Mouse (Mus musculus) ovary, adult 18-20 months (tissue): ENCODE measurements at regions not wholly inside any gene's neighbourhood (a gene's known extent, or its start where the extent isn't known, plus 50 kb on each side); places are given as distances from the start of the nearest gene placed in this dataset.

Experiments used
- DNase-seq: peaks from one replicate; pipeline ENCODE4 v3.0.0; 2022; ENCODE audit warnings: low spot score, mixed read lengths

DNA sequence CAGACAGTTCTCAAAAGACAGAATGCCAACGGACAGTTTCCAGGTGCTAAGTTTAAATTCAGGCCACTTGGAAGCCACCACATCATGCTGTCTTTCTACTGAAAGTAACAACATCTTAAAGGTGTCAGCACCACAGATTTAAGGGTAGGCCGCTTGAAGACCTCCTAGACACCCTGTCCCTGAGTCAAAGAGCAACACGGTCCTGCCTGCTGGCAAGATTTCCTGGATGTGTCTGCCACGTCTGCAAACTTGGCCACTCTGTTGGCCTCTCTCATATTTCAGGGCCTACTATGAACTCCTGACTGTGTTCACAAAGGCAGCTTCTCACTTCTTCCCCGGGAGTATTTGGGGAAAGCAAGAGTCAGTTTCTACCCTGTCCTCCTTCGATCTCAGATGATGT lies 194.7 kb upstream of the Esrrg start:
- DNase-seq = no peak

DNA sequence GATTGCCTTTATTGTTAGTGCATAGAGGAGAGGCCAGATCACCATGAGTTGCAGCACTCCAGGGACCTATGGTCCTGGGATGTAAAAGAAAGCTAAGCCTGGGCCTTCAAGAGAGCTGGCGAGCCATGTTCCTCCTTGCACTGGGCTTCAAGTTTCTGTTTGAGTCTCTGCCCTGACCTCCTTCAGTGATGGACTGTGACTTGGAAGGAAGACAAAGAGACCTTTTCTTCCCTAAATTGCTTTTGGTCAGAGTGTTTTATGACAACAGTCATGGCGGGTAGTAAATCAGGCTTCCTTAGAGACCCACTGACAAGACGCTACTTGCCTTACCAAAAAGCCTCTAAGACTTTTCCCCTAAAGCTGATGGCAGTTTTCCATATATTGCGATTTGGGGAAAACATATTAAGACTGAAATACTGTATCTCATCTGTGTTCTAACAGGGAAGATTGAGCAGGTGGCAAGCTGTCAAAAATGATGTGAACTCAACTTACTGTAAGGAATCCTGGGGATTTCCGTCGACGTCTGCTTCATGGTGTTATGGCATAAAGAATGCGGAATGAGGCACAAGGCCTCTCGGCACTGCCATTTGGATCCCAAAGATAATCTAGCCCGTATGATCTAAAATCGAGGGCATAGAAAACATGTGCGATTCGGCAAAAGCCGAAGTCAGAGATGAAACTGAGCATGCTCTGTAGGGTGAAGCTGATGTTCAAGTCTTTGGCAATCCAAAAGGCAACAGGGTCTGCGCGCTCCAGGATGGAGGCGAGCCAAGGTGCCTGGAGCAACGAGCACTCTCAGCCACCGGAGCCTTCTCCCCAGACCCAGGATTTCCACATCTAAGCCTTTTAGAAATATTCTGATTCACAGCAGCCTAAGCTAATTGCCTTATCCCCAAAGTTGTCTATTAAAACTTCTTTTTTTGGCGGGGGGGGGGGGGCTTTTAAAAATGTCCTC lies 190.1 kb upstream of the Esrrg start:
- DNase-seq = no peak

DNA sequence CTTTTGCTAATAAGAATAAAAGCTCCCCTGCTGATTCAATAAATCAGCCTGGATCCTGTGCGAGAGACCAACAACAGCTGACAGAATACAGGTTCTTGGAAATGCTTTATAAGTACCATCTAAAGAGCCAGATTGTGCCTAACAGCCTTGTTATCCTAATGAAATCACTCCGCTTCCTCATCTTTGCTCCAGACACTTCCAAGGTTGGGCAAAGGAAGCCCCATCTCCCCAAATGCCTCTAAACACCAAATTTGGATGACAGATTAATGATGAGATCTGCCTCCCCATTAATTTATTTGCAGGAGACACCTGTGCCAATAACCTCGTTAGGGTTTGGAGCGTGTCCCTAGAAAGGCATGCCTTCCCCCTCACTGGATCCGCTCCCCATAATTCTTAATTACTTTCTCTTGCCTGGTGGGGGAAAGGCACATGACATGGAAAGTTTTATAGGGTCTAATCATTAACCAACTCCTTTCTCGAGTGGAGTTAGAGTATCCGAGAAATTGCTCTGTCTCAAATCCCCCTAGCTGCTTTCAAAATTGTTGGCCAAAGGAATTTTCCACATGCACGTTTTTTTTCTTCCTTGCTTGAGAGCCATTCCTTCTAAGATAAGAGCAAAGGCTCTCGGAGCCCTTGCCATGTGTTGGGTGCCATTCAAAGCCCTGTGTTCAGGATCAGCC lies 179.9 kb upstream of the Esrrg start:
- DNase-seq = no peak

DNA sequence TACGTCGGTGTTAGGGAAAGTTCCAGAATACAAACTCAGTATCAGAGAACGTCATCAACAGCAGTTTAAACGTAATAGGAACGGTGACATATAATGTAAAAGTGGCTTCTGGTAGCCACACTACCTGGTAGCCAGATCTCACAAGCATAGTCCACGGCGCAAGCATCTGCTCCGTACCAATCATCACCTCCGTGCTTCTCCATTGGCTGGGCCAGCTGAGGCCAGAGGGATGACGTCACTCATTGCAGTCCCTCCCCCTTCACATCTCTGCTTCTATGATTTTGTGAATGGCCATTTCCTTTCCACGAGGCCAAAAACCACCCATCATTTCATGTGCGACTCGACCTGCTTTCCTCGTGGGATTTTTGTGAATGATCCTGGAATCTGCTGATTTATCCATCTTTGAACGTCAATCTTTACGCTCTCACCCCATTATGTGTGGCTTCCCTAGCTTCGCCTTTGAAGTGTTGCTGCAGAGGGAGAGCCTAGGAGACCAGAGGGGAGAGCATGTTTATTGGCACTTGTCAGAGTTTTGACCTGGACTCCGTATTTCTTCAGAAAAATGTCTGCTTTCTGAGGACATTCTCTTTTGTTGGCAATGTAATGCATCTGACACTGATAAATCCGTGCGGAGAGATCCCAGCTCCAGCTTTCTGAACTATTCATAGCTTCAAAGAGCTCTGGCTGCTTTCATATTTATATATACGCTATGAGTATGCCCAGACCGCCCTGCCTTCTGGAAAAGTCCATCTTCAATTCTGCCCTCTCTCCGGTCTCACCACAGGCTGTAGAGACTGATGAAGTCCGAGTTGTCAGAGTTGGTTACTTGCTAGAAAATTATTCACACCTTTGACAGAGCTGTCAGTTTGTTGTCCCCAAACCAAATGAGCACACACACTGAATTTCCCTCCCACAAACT lies 174.6 kb upstream of the Esrrg start:
- no peak for DNase-seq

DNA sequence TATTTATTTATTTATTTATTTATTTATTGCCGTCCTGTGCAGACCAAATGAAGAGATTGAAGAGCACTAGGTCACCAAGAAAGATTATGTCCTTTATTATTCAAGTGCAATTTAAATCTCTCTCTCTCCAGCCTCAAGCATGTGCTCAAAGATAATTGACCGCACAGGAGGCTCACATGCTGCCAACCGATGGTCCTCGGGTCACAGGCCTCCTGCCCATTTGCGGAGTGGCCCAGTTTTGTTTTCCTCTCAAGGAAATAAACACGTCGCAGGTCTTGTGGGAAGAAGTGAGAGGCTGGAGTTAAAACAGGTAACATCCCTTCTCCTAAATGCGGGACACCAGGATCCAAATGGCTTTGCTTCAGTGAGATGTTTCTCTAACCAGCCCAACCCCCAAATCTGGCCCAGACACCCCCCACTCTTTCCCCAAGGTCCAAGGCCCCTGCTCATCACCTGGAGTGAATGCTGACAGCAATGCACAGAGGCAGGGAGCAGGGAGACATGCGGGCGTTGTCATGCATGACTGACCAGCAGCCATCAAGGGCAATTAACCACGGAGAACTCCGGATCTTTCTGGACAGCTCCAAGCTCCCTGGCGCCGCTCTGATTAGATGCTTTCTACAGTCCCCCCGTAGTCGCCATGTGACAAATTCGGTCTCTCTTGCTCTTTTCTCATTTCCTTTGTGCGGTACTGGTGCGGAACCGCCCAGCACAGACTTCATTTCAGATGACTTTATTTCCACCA lies 169.2 kb upstream of the Esrrg start:
- DNase-seq = no peak

DNA sequence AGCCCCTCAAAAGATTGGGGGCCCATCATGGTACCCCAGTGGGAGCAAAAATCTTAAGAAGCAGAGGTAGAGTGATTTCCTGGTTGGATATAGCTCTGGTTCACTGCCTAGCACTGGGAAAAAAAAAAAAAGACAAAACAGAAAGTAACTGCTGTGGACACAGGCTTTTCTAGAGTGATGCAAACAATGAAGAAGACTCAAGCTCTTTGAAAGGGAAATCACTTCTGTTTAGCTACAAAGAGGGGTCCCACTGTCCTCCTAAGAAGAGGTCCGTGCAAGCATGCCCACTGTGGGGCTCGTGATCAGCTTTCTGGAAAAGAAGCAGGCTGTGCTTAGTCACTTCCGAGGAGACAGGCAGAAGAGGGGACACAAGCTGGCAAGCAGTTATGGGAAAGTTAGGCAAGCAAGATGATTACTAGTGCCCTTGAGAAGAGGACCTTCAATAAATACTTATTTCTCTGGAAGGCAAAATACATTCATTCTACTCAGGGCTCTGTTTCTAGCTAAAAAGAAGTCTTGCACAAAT lies 166.9 kb upstream of the Esrrg start:
- DNase-seq = no peak

DNA sequence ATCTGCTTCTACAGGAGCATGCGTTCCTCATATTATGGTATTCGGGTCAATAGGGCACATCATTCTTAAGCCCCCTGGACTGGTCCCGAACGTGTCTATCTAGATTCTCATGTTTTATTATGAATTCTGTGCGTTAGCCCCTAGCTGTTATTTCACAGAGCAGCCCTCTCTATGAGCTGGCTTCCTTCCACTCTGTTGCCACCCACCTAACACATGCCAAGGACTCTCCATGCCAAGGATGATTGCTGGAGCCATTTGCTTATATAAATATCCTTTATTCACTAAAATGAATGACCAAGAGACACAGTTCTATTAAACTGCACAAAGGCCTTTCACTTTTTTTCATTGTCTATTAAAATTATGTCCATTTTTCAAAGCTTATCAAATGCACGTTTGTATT lies 162.1 kb upstream of the Esrrg start:
- no peak for DNase-seq

DNA sequence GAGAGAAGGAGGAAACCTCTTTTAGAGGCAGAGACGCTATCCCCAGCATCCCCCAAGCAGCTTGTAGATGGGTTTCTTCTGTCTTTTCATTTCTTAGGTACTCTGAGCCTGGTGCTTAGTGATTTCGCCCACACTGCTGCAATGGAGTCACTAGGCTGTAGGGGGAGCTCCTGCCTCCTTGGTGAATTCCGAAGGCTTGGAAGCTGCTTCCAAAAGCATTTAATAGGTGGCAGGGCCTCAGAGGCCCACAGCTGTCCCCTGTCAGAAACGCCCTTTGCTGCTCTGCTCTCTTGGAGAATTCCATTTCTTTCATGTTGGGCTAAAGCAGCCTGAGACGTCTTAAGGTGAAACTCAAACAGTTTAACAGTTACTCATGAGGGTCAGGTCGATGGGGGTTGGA lies 160.4 kb upstream of the Esrrg start:
- peak; percentile 8 for DNase-seq

DNA sequence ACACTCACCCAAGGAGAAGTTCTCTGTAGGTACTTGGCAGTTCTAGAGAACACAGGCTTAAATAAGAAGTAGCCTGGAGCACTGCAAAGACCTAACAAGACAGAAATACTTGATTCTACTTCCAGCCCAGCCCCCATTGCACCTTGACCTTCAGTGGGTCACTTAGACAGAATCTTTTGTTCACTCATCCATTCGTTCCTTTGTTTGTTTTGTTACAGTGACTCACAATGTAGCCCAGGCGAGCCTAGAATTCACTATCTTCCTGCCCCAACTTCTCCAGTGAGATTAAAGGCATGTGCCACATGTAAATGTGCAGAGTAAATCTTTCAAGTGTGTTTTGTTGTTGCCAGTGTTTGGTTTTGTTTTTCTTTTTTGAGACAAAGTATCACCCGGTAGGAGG lies 158.5 kb upstream of the Esrrg start:
- no peak for DNase-seq

DNA sequence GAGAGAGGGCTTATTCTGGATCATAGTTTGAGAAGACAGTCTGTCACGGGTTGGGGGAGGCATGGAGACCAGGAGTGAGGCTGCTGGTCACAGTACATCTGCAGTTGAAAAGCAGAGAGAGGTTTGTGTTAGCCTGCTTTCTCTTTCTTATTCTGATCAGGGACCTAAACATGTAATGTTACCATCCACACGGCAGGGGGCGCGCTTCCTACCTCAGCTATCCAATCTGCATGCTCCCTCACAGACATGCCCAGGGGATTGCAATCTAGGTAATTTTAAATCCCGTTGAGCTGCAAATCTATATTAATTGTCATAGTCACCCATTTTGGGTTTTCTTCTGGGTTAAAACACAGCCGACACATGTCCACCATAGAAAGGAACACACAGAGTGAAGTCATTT lies 156.4 kb upstream of the Esrrg start:
- DNase-seq = no peak

DNA sequence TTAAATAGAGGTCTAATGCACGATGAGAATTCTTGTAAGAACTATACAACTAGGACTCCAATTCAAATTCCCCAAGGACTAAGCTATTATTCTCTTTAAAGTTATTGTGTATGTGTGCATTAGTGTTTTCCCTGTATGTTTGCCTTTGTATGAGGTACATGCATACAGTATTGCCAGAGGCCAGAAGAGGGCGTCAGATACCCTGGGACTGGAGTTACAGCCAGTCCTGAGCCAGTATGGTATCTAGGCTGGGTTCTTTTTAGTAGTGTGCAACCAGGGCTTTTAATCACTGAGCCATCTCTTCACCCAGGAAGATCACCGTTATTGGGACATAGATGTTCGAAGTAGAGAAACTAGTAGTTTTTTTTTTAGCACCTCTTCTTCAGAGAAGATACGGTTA lies 154.2 kb upstream of the Esrrg start:
- no peak for DNase-seq

DNA sequence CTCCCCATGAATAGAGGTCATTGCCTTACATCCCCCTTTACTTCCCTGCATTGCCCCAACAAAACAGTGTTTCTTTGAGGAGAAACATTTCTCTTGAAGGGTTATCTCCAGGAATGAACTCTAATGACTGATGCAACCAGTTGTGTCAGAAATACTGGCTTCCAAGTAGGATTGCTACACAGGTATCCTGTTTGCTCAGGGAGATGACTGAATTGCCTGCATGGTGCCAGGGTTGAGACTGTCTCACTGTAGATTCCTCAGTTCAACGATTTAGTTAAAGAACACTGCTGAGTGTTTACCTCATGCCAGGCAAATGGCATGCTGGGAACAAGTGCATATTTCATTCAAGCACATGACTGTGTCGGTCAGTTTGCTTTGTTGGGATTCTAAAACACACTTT lies 123.8 kb upstream of the Esrrg start:
- DNase-seq = no peak

DNA sequence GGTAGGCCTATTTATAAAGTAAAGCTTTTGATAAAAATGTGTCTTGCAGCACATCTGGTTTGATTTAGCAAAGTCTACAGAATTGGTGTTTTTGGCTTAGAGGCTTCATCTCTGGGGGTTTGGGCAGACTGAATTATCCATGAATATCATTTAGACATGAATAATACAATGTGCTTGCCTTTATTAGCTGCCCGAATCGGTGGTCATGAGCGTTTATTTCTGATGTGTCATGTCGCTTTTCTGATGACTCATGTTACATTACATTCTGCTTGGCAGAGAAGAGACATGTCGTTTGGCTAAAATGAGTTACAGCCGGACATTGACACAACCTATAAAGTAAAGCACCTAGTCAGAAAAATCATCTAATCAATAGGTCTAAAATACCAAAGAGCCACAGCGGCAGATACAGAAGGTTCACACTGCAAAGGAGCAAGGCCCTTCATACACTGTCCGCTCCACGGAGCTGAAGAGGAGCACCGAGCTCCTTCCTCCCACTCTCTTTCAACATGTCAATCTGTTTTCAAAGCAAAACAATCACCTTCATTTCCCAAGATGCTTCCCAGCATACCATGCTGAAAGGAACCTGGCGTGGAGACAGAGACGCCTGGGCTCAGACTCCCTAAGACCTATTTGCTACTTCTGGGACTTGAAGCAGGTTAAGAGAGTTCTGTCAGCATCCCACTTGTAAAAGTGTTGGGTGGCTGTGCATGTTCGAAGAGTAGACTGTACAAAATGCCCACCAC lies 120.5 kb upstream of the Esrrg start:
- no peak for DNase-seq

DNA sequence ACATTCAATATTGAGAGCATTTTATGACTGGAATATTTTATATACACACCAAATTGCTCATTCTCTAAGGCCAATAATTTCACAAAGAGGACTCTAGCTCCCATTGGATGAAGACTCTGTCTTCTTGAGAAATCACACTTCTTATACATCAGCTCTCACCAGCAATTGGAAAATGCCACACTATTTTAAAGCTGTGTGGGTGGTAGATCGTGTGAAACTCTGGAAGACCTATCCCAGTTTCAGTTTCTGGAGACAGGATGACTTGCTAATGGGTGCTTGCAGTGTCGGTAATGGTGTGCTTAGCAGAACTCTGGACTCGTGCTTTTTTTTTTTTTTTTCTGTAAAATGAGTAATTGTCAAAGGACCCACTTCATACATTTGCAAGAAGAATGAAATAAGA lies 119.1 kb upstream of the Esrrg start:
- no peak for DNase-seq

DNA sequence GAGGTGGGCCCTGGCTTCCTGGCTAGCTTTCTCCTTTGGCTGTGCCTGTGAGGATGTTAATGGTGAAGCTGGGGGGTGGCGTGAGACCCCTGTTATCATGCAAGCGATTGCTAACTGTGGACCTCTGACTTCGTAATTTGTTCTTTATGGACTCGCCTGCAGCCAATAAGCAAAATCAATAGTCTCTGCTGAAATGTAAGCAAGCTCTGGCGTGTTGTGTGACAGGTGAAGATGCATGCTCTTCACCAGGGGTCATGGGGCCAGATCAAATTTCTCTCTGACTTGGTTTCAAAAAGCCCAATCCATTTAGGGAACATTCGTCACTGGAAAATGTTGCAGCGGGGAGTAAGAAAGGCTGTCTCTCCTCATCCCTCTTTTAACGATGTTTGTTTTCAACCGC lies 103.2 kb upstream of the Esrrg start:
- DNase-seq = no peak

DNA sequence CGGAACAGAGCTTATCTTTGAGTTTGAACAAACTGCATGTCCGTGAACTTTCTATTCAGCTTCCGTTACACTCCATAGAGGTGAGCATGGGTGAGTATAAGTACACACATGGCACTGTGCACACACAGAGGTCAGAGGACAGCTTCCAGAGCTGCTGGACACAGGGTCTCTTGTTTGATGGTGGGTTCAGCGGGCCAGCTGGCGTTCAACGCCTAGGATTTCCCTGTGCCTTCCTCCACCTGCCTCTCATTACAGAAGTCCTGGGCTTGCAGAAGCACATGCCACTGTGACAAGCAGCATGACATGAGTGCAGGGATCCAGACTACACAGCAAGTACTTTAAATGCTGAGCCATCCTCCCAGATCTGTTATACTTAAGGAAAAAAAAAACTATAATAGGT lies 101.4 kb upstream of the Esrrg start:
- DNase-seq = no peak

DNA sequence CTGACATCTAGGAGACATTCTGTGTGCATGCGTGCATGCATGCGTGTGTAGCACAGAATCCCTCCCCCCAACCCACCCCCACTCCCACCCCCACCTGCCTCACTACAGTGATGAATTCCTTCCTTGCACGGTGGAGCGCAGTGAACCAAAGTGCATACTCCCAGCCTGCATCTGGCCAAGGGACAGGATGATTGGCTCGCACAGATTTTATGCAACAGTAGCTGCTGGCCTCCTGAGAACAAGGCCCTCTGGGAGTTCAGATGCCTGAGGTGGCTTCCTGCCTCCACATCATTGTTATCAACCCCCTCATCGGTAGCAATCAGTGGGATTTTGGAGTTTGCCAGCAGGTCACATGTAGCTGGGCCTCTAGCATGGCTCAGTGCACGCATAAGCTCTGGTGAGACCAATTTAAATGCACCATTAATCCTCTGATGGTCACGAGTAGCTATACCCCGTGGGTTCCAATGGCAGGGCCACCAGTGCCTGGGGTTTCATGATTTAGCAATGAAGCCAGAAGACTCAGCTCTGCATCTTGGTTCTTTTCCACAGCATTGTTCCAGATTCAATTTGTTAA lies 77.2 kb upstream of the Esrrg start:
- DNase-seq = no peak

DNA sequence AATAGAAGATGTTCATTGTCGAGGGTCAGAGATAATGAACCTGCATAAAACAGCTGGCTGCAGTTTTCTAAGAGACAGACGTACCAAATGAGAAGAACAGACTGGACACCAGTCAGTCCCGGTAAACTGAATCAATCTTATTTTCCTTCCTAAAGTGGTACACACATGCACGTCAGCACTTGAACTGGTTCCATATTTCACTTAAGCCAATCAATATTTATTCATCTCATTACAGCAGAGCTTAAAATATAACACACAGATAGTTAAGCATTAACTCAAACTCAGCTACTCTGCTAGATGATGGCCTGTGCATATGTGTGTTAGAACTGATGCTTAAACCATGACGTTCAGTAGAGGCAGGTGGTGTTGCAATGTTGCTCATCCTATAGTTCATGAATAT lies 72.3 kb upstream of the Esrrg start:
- DNase-seq = no peak

DNA sequence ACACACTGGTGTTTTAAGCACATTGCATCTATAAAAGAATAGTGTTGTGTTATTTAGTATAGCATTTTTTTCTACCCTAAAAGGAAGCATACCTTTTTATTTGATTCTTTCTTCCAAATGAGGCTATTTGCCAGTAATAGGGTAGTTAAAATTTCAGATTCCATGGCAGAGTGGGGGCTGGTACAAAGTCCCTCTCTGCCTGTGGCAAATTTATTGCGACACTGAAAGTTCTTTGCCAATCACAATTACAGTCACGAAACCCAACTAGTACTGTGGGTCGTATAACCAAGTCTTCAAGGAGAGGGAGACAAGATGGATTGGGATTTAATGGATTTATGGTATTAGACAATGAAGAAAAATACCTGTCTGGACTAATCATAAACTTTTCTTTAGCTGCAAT lies 51.9 kb upstream of the Esrrg start:
- DNase-seq = no peak
